Mouse (Mus musculus) lung, postnatal 0 days (tissue): ENCODE measurements at regions not wholly inside any gene's neighbourhood (a gene's known extent, or its start where the extent isn't known, plus 50 kb on each side); places are given as distances from the start of the nearest gene placed in this dataset.
A peak's percentile ranks its signal among the peaks of the same experiment; 100 is the strongest.

Experiments
- ATAC-seq: fragments of 200-750 bp; cut with Nextera tagmentation; 2 replicates; pipeline ENCODE4 v1.8.0; 2017; ENCODE audit warnings: moderate library complexity
- DNase-seq: peaks from one replicate; pipeline ENCODE4 v3.0.0-alpha.2; 2016; ENCODE audit warnings: low spot score
- H3K27ac ChIP-seq: fragments of 300-500 bp; sonication (generic); 2 replicates; pipeline ENCODE4 v1.5.1; 2014; ENCODE audit warnings: antibody characterized with exemption, mild to moderate bottlenecking, low read length, mixed read lengths
- H3K27me3 ChIP-seq: fragments of 300-500 bp; sonication (generic); replicated peaks from 2 replicates; pipeline ENCODE4 v1.6.1; 2014; ENCODE audit warnings: low read length, mixed read lengths; ENCODE audit not compliant: insufficient read depth
- H3K36me3 ChIP-seq: fragments of 300-500 bp; sonication (generic); 2 replicates; pipeline ENCODE4 v1.6.1; 2014; ENCODE audit warnings: low read length, mixed read lengths; ENCODE audit not compliant: insufficient read depth
- H3K4me1 ChIP-seq: fragments of 300-500 bp; sonication (generic); 2 replicates; pipeline ENCODE4 v1.6.1; 2014; ENCODE audit warnings: antibody characterized with exemption, low read depth, low read length, mixed read lengths; ENCODE audit not compliant: insufficient read depth
- H3K4me2 ChIP-seq: fragments of 300-500 bp; sonication (generic); replicated peaks from 2 replicates; pipeline ENCODE4 v1.6.1; 2014; ENCODE audit warnings: low read depth, mild to moderate bottlenecking, low read length, moderate library complexity, mixed read lengths
- H3K4me3 ChIP-seq: fragments of 300-500 bp; sonication (generic); 2 replicates; pipeline ENCODE4 v1.5.1; 2014; ENCODE audit warnings: low read depth, low read length
- H3K9ac ChIP-seq: fragments of 300-500 bp; sonication (generic); replicated peaks from 2 replicates; pipeline ENCODE4 v1.6.1; 2014; ENCODE audit warnings: low read depth, mild to moderate bottlenecking
- H3K9me3 ChIP-seq: fragments of 300-500 bp; sonication (generic); 2 replicates; pipeline ENCODE4 v1.6.1; 2016; ENCODE audit warnings: low read length, mixed read lengths
- CTCF ChIP-seq: IDR thresholded peaks from 2 replicates; pipeline ENCODE4 v1.5.1; 2016; ENCODE audit warnings: antibody characterized with exemption, mild to moderate bottlenecking
- EP300 ChIP-seq: IDR thresholded peaks from 2 replicates; pipeline ENCODE4 v1.6.1; 2016; ENCODE audit warnings: antibody characterized with exemption, mild to moderate bottlenecking, control low read depth
- WGBS: fragments of 180-500 bp; shearing (Covaris S2); extraction: QIAGEN DNeasy Blood & Tissue Kit; methylation state at CpG from one replicate; pipeline ENCODE4 v1.1.7; 2014; 5-methylcytosine and 5-hydroxymethylcytosine counted together

GRCm38 (mm10) chr6:133904501-133904900 lies 50.9 kb upstream of the Kap start:
- WGBS, result 19% methylated on average over 5 of the region's 5 CpGs
- ATAC-seq, result no peak
- H3K9ac ChIP-seq, result no peak overlapping the region

GRCm38 (mm10) chr6:133934667-133935066 lies 81.1 kb upstream of the Kap start:
- TF ChIP-seq EP300 (no peak), CTCF (no peak)
- no peak overlapping the region for H3K4me2 ChIP-seq
- H3K27ac ChIP-seq, result no peak overlapping the region
- no peaks in the 10 kb centered on the region for H3K9me3 ChIP-seq
- no peaks in the 10 kb centered on the region for H3K4me1 ChIP-seq
- H3K9ac ChIP-seq, result no peak overlapping the region
- no peaks in the 10 kb centered on the region for H3K27me3 ChIP-seq
- H3K4me3 ChIP-seq, result no peak overlapping the region
- WGBS, result 84% methylated on average over 7 of the region's 7 CpGs
- ATAC-seq, result no peak
- no peak for DNase-seq
- H3K36me3 ChIP-seq, result no peaks in the 10 kb centered on the region

More at GRCm38 (mm10) chr6:133904501-133904900, 50.9 kb upstream of the Kap start:
- DNase-seq, result peak; percentile 70
- no peak overlapping the region for H3K27ac ChIP-seq
- no peak overlapping the region for H3K4me2 ChIP-seq
- H3K36me3 ChIP-seq, result no peaks in the 10 kb centered on the region
- H3K4me3 ChIP-seq, result no peak overlapping the region
- no peak for TF ChIP-seq EP300
- peak; percentile 67 for TF ChIP-seq CTCF
- H3K4me1 ChIP-seq, result no peaks in the 10 kb centered on the region
- no peaks in the 10 kb centered on the region for H3K27me3 ChIP-seq
- no peaks in the 10 kb centered on the region for H3K9me3 ChIP-seq

- ATAC-seq (no peak), DNase-seq (no peak)
- WGBS, result 84% methylated on average over 2 of the region's 2 CpGs
- Histone ChIP-seq H3K27me3 (no peaks in the 10 kb centered on the region), H3K4me2 (no peak overlapping the region), H3K9ac (no peak overlapping the region), H3K4me1 (no peaks in the 10 kb centered on the region), H3K9me3 (no peaks in the 10 kb centered on the region), H3K27ac (no peak overlapping the region), H3K36me3 (no peaks in the 10 kb centered on the region), H3K4me3 (no peak overlapping the region)
- no peak for TF ChIP-seq CTCF
- TF ChIP-seq EP300, result no peak
Measured at GRCm38 (mm10) chr6:133935671-133936070, 82.1 kb upstream of the Kap start.

- Histone ChIP-seq H3K9me3 (no peaks in the 10 kb centered on the region), H3K9ac (no peak overlapping the region), H3K4me2 (no peak overlapping the region), H3K36me3 (no peaks in the 10 kb centered on the region), H3K27ac (no peak overlapping the region), H3K27me3 (no peaks in the 10 kb centered on the region), H3K4me1 (no peaks in the 10 kb centered on the region), H3K4me3 (no peak overlapping the region)
- TF ChIP-seq CTCF (no peak), EP300 (no peak)
- ATAC-seq (no peak), DNase-seq (no peak)
- WGBS, result 76% methylated on average over 11 of the region's 11 CpGs
Measured at GRCm38 (mm10) chr6:133959902-133960634, 75.4 kb upstream of the Etv6 start.

- no peak; the same call in 1 of the 2 replicates for ATAC-seq
- no peak for TF ChIP-seq EP300
- TF ChIP-seq CTCF, result peak; percentile 92
- H3K4me2 ChIP-seq, result no peak overlapping the region
- H3K36me3 ChIP-seq, result no peaks in the 10 kb centered on the region
- H3K9ac ChIP-seq, result no peak overlapping the region
- no peaks in the 10 kb centered on the region for H3K4me1 ChIP-seq
- no peak overlapping the region for H3K4me3 ChIP-seq
- 25% methylated on average over 7 of the region's 7 CpGs for WGBS
- H3K9me3 ChIP-seq, result no peaks in the 10 kb centered on the region
- H3K27me3 ChIP-seq, result no peaks in the 10 kb centered on the region
- DNase-seq, result peak; percentile 88
- H3K27ac ChIP-seq, result no peak overlapping the region
Measured at GRCm38 (mm10) chr6:133960713-133961112, 74.8 kb upstream of the Etv6 start.

DNA sequence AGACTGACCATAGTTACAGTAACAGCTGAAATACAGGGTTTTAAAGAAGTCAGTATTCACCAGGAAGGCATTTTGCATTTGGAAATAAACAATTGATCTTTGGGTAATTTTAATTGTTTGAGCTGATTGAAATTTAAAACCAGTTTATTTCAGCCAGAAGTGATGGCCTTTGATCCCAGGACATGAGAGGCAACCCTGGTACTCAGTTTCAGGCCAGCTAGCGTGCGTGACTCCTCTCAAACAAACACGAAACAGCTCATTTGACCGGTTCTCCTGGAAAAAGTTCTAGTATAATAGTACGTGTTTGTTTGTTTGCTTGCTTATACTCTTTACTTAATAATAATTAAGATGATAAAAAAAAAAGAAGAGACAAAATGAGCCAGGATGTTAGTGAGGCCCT lies 72.9 kb upstream of the Etv6 start:
- 79% methylated on average over 5 of the region's 5 CpGs for WGBS
- H3K9ac ChIP-seq, result no peak overlapping the region
- no peaks in the 10 kb centered on the region for H3K36me3 ChIP-seq
- H3K4me2 ChIP-seq, result no peak overlapping the region
- TF ChIP-seq EP300, result no peak
- no peak for TF ChIP-seq CTCF
- H3K27me3 ChIP-seq, result no peaks in the 10 kb centered on the region
- no peaks in the 10 kb centered on the region for H3K4me1 ChIP-seq
- no peak for ATAC-seq
- H3K9me3 ChIP-seq, result no peaks in the 10 kb centered on the region
- H3K4me3 ChIP-seq, result no peak overlapping the region
- no peak for DNase-seq
- no peak overlapping the region for H3K27ac ChIP-seq
